Comparison of ENCODE assay signal across 29 mouse cellular contexts in genomic region chr4:109448531-109448930, GRCm38 (mm10). TPM values are rescaled to one million over a fixed set of nuclear protein-coding genes. Genes with fewer than 3 reads are reported as not detected.
DNase-seq lines count a peak whose midpoint lies in the region; ATAC-seq lines count a peak whose summit lies in the region.
"Had no signal": no experiment of that assay in that cellular context is flagged by ENCODE, and none has a peak within 500 bp of the region (broad histone marks: within the 10 kb centered on the region; RNA-seq: fewer than 3 reads in every experiment).

No protein-coding gene starts in this region.

- no peak overlapping the region for H3K4me2 ChIP-seq in heart, embryonic 11.5 days
- no peak overlapping the region for H3K4me2 ChIP-seq in limb, embryonic 11.5 days (ENCODE audit: low read depth, severe bottlenecking)
- H3K4me2 ChIP-seq: embryonic facial prominence, embryonic 13.5 days; forebrain, embryonic 12.5 days; forebrain, embryonic 15.5 days; hindbrain, embryonic 12.5 days; hindbrain, embryonic 15.5 days had no signal

- no peak overlapping the region for H3K9ac ChIP-seq in heart, embryonic 11.5 days (ENCODE audit: low read depth, low read length)
- H3K9ac ChIP-seq in limb, embryonic 11.5 days (ENCODE audit: low read length), result no peak overlapping the region
- H3K9ac ChIP-seq: embryonic facial prominence, embryonic 13.5 days; forebrain, embryonic 12.5 days; forebrain, embryonic 15.5 days; hindbrain, embryonic 12.5 days; hindbrain, embryonic 15.5 days had no signal

- 97% methylated on average over 2 of the region's 2 CpGs for WGBS in heart, embryonic 11.5 days (ENCODE audit: insufficient replicate concordance)
- WGBS in limb, embryonic 11.5 days, result 98% methylated on average over 2 of the region's 2 CpGs
- 96% methylated on average over 2 of the region's 2 CpGs for WGBS in limb, embryonic 10.5 days

- H3K27ac ChIP-seq in heart, embryonic 11.5 days (ENCODE audit: low read depth, low read length), result no peak overlapping the region
- H3K27ac ChIP-seq in limb, embryonic 11.5 days (replicated peaks; ENCODE audit: low read depth, low read length), result no peak overlapping the region
- H3K27ac ChIP-seq in limb, embryonic 10.5 days, result no peak overlapping the region
- H3K27ac ChIP-seq: embryonic facial prominence, embryonic 10.5 days; embryonic facial prominence, embryonic 13.5 days; forebrain, embryonic 12.5 days; forebrain, embryonic 15.5 days; hindbrain, embryonic 12.5 days; hindbrain, embryonic 15.5 days had no signal

- no peak overlapping the region for H3K4me3 ChIP-seq in heart, embryonic 11.5 days (ENCODE audit: low read depth, low read length)
- H3K4me3 ChIP-seq in limb, embryonic 11.5 days (ENCODE audit: low read depth, low read length), result no peak overlapping the region
- H3K4me3 ChIP-seq in limb, embryonic 10.5 days, result no peak overlapping the region
- H3K4me3 ChIP-seq: embryonic facial prominence, embryonic 10.5 days; embryonic facial prominence, embryonic 13.5 days; erythroblast, embryonic 14.5 days; forebrain, embryonic 12.5 days; forebrain, embryonic 15.5 days; hindbrain, embryonic 12.5 days; hindbrain, embryonic 15.5 days had no signal

- H3K27me3 ChIP-seq in heart, embryonic 11.5 days (ENCODE audit: control insufficient read depth, insufficient read depth, low read length), result no peaks in the 10 kb centered on the region
- H3K27me3 ChIP-seq in limb, embryonic 11.5 days (ENCODE audit: control insufficient read depth, insufficient read depth, low read length), result no peaks in the 10 kb centered on the region
- no peaks in the 10 kb centered on the region for H3K27me3 ChIP-seq in limb, embryonic 10.5 days (ENCODE audit: low read depth, poor library complexity, severe bottlenecking)
- H3K27me3 ChIP-seq: CH12.LX; embryonic facial prominence, embryonic 13.5 days; forebrain, embryonic 12.5 days; forebrain, embryonic 15.5 days; hindbrain, embryonic 12.5 days; hindbrain, embryonic 15.5 days had no signal

- DNase-seq in heart, adult 11 months, result peak; percentile 52
- peak; percentile 3 for DNase-seq in limb, embryonic 11.5 days (ENCODE audit: low spot score)
- no peak for DNase-seq in limb, embryonic 10.5 days (ENCODE audit: low spot score)
- peak; percentile 50 for DNase-seq in 416B (ENCODE audit: low read depth)
- no peak for DNase-seq in embryo, embryonic 10.5 days (ENCODE audit: low spot score)
- no peak for DNase-seq in kidney, postnatal 36 days
- DNase-seq: adrenal gland, adult 8-10 months; adrenal gland, postnatal 36 days; B cell, adult 2 months; cerebellum, adult 18-20 months; cerebellum, adult 9-10 months; cerebellum, postnatal 14 days; embryo, embryonic 11 days; gastrocnemius, postnatal 25 days; heart, postnatal 14 days; heart, postnatal 4 days had no signal

- no peak for ATAC-seq in heart, embryonic 11.5 days (replicated peaks; ENCODE audit: insufficient number of reproducible peaks, low FRiP score, low TSS enrichment)
- no peak for ATAC-seq in limb, embryonic 11.5 days (ENCODE audit: insufficient number of reproducible peaks, low FRiP score, low TSS enrichment, low read depth)
- peak; percentile 27 for ATAC-seq in common myeloid progenitor, adult 5-6 weeks (replicated peaks; ENCODE audit: low read depth, poor library complexity, severe bottlenecking)
- ATAC-seq: activated CD4-positive, CD25-positive, alpha-beta regulatory T cell, adult 4 months; forebrain, embryonic 15.5 days; intestine, postnatal 0 days had no signal

- no peaks in the 10 kb centered on the region for H3K36me3 ChIP-seq in heart, embryonic 11.5 days (ENCODE audit: control insufficient read depth, insufficient read depth, low read length)
- H3K36me3 ChIP-seq in limb, embryonic 11.5 days (ENCODE audit: control insufficient read depth, insufficient read depth, low read length), result no peaks in the 10 kb centered on the region
- peaks cover 40% of the 10 kb centered on the region for H3K36me3 ChIP-seq in limb, embryonic 10.5 days
- H3K36me3 ChIP-seq: forebrain, embryonic 12.5 days; hindbrain, embryonic 12.5 days had no signal

- H3K9me3 ChIP-seq in heart, embryonic 11.5 days (replicated peaks; ENCODE audit: control insufficient read depth, low read length), result no peaks in the 10 kb centered on the region
- no peaks in the 10 kb centered on the region for H3K9me3 ChIP-seq in limb, embryonic 11.5 days (ENCODE audit: control insufficient read depth, low read length)
- no peaks in the 10 kb centered on the region for H3K9me3 ChIP-seq in limb, embryonic 10.5 days (replicated peaks)
- H3K9me3 ChIP-seq: embryonic facial prominence, embryonic 10.5 days; embryonic facial prominence, embryonic 13.5 days; forebrain, embryonic 12.5 days; forebrain, embryonic 15.5 days; G1E; hindbrain, embryonic 12.5 days; hindbrain, embryonic 15.5 days had no signal

- H3K4me1 ChIP-seq in heart, embryonic 11.5 days (ENCODE audit: control insufficient read depth, insufficient read depth, low read length), result peaks cover 11% of the 10 kb centered on the region
- H3K4me1 ChIP-seq in limb, embryonic 11.5 days (ENCODE audit: control insufficient read depth, insufficient read depth, low read length), result no peaks in the 10 kb centered on the region
- no peaks in the 10 kb centered on the region for H3K4me1 ChIP-seq in limb, embryonic 10.5 days
- H3K4me1 ChIP-seq: embryonic facial prominence, embryonic 10.5 days; forebrain, embryonic 15.5 days; hindbrain, embryonic 12.5 days had no signal

RNA-seq across cellular contexts. Expression of gene Rnf11, which starts 36.0 kb away (rescaled TPM):
- 47.1 and 47.8 TPM in 2 replicates for polyA plus RNA-seq in heart, embryonic 11.5 days (2014; fragmentation: Nextera tagmentation; extraction: Ambion mirVana)
- 36.1 and 36.9 TPM in 2 replicates for polyA plus RNA-seq in limb, embryonic 11.5 days (2014; fragmentation: Nextera tagmentation; extraction: Ambion mirVana)
- polyA plus RNA-seq in limb, embryonic 10.5 days (2016; fragmentation: Nextera tagmentation; extraction: Ambion mirVana), result 17.8 and 21.5 TPM in 2 replicates
- total RNA-seq in common myeloid progenitor, adult 5-6 weeks (2017), result 24.7 and 29.2 TPM in 2 replicates

RNA-seq across cellular contexts. Expression of gene Ttc39a, which starts 42.1 kb away (rescaled TPM):
- 10.8 and 11.4 TPM in 2 replicates for polyA plus RNA-seq in heart, embryonic 11.5 days (2014; fragmentation: Nextera tagmentation; extraction: Ambion mirVana)
- polyA plus RNA-seq in limb, embryonic 11.5 days (2014; fragmentation: Nextera tagmentation; extraction: Ambion mirVana), result 6.1 and 6.3 TPM in 2 replicates
- 6.9 and 7.0 TPM in 2 replicates for polyA plus RNA-seq in limb, embryonic 10.5 days (2016; fragmentation: Nextera tagmentation; extraction: Ambion mirVana)
- total RNA-seq in common myeloid progenitor, adult 5-6 weeks (2017), result 0.46 and 2.8 TPM in 2 replicates
- polyA plus RNA-seq: activated CD4-positive, CD25-positive, alpha-beta regulatory T cell, adult 4 months had no signal

Comparison
In these comparisons a context has a peak if more than half of its experiments do, and no peak if none do; other contexts are left out.
1. DNase-seq: peak in heart, adult 11 months (single experiment), limb, embryonic 11.5 days (single experiment) and 416B (single experiment); none in limb, embryonic 10.5 days (single experiment), embryo, embryonic 10.5 days (single experiment) and kidney, postnatal 36 days (0 of 2).